ENCODE assay signal across 9 mouse cellular contexts in the genomic region with DNA sequence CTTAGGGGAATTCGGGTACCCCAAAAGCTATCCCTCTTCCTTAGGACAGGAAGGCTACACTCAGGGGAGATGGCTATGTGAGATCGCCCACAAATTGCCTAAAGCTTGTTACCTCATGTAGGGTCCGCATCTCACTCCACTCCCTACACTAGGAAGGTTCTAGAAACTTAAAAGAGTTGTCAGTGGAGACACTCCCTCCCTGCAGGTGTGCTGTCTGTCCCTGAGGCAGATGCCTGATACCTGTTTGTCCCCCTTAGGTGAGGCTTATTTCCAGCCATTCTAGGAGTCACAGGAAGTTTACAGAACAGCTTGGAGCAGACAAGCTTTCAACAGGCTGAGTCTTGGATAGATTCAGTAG. TPM values are rescaled to one million over a fixed set of nuclear protein-coding genes. Genes with fewer than 3 reads are reported as not detected.
A peak's percentile ranks its signal among the peaks of the same experiment; 100 is the strongest.
DNase-seq lines count a peak whose midpoint lies in the region; ATAC-seq lines count a peak whose summit lies in the region.
"Had no signal": no experiment of that assay in that cellular context is flagged by ENCODE, and none has a peak within 500 bp of the region (broad histone marks: within the 10 kb centered on the region; RNA-seq: fewer than 3 reads in every experiment).

No protein-coding gene starts in this region.

- intact Hi-C loops in heart, postnatal 36 days (cut with DNase I): no loop called here

- WGBS in heart, embryonic 12.5 days: 8% methylated on average over 3 of the region's 3 CpGs
- 15% methylated on average over 3 of the region's 3 CpGs for WGBS in hindbrain, embryonic 10.5 days
- 12% methylated on average over 3 of the region's 3 CpGs for whole genome bisulfite sequencing in midbrain, embryonic 10.5 days

- no peaks in the 10 kb centered on the region for H3K27me3 ChIP-seq in heart, embryonic 12.5 days (replicated peaks)
- H3K27me3 ChIP-seq in hindbrain, embryonic 10.5 days (ENCODE audit: insufficient read depth, poor library complexity, severe bottlenecking): no peaks in the 10 kb centered on the region
- H3K27me3 ChIP-seq in midbrain, embryonic 10.5 days (ENCODE audit: low read depth, poor library complexity, severe bottlenecking): no peaks in the 10 kb centered on the region

- ATAC-seq in heart, embryonic 12.5 days (ENCODE audit: insufficient number of reproducible peaks, low FRiP score): no peak

- peaks cover 6% of the 10 kb centered on the region; the same call in 1 of the 2 replicates for H3K36me3 ChIP-seq in heart, embryonic 12.5 days
- peaks cover 6% of the 10 kb centered on the region; the same call in 1 of the 2 replicates for H3K36me3 ChIP-seq in hindbrain, embryonic 10.5 days
- no peaks in the 10 kb centered on the region; the same call in 1 of the 2 replicates for H3K36me3 ChIP-seq in midbrain, embryonic 10.5 days

- H3K4me2 ChIP-seq in heart, embryonic 12.5 days: peak overlapping the region; percentile 84

- H3K9ac ChIP-seq in heart, embryonic 12.5 days: peak overlapping the region; percentile 95

- H3K4me1 ChIP-seq in heart, embryonic 12.5 days (replicated peaks): peaks cover 72% of the 10 kb centered on the region
- H3K4me1 ChIP-seq in brown adipose tissue, adult 24 weeks (ENCODE audit: control insufficient read depth, insufficient read depth, insufficient read length, low read length): peaks cover 14% of the 10 kb centered on the region
- H3K4me1 ChIP-seq in hindbrain, embryonic 10.5 days (replicated peaks): peaks cover 59% of the 10 kb centered on the region
- H3K4me1 ChIP-seq in midbrain, embryonic 10.5 days: peaks cover 49% of the 10 kb centered on the region

- DNase-seq in heart, postnatal 36 days: no peak
- no peak for DNase-seq in hindbrain, embryonic 10.5 days (ENCODE audit: low spot score)
- DNase-seq in midbrain, embryonic 10.5 days (ENCODE audit: low spot score): no peak
- DNase-seq in gastrocnemius, postnatal 25 days: no peak
- DNase-seq in natural killer cell, adult 2 months (ENCODE audit: low spot score in 2 of 2): no peak
- DNase-seq in ovary, postnatal 14 days (ENCODE audit: low spot score): no peak
- DNase-seq: thymus, adult 18-20 months had no signal

- peak overlapping the region; percentile 99 for H3K27ac ChIP-seq in heart, embryonic 12.5 days (ENCODE audit: poor library complexity, severe bottlenecking)
- H3K27ac ChIP-seq in brown adipose tissue, adult 24 weeks (replicated peaks; ENCODE audit: low read depth, low read length): peak overlapping the region; percentile 95
- H3K27ac ChIP-seq in hindbrain, embryonic 10.5 days: peak overlapping the region; percentile 93
- peak overlapping the region; percentile 92 for H3K27ac ChIP-seq in midbrain, embryonic 10.5 days (replicated peaks)

- H3K4me3 ChIP-seq in heart, embryonic 12.5 days: peak overlapping the region; percentile 76
- peak overlapping the region; percentile 75 for H3K4me3 ChIP-seq in brown adipose tissue, adult 24 weeks (ENCODE audit: insufficient read depth, low read depth, low read length)
- H3K4me3 ChIP-seq in hindbrain, embryonic 10.5 days: peak overlapping the region; percentile 61
- H3K4me3 ChIP-seq in midbrain, embryonic 10.5 days: peak overlapping the region; percentile 60

- no peaks in the 10 kb centered on the region for H3K9me3 ChIP-seq in heart, embryonic 12.5 days (replicated peaks)
- no peaks in the 10 kb centered on the region for H3K9me3 ChIP-seq in hindbrain, embryonic 10.5 days
- H3K9me3 ChIP-seq in midbrain, embryonic 10.5 days (replicated peaks): no peaks in the 10 kb centered on the region

RNA-seq across cellular contexts. Expression of a gene that starts 4.3 kb away (rescaled TPM):
- 1,393 and 1,408 TPM in 2 replicates for polyA plus RNA-seq in heart, embryonic 12.5 days (2016; fragmentation: Nextera tagmentation; extraction: Ambion mirVana)
- 100 to 1,000 TPM; 645 to 801 TPM for total RNA-seq in heart, postnatal 36 days (2021)
- polyA plus RNA-seq in brown adipose tissue, adult 24 weeks (2012; ENCODE audit: insufficient read depth, insufficient read length, missing spikeins): 730 and 804 TPM in 2 replicates
- 400 and 454 TPM in 2 replicates for polyA plus RNA-seq in hindbrain, embryonic 10.5 days (2016; fragmentation: Nextera tagmentation; extraction: Ambion mirVana)
- polyA plus RNA-seq in midbrain, embryonic 10.5 days (2016; fragmentation: Nextera tagmentation; extraction: Ambion mirVana): 333 and 416 TPM in 2 replicates
- total RNA-seq in gastrocnemius, postnatal 25 days (2021): 1,000 to 10,000 TPM in 1 of 2 experiments, 100 to 1,000 TPM in 1; 811 to 1,001 TPM

RNA-seq across cellular contexts. Expression of a gene that starts 42.4 kb away (rescaled TPM):
- polyA plus RNA-seq in heart, embryonic 12.5 days (2016; fragmentation: Nextera tagmentation; extraction: Ambion mirVana): 253 and 258 TPM in 2 replicates
- 100 to 1,000 TPM; 117 to 124 TPM for total RNA-seq in heart, postnatal 36 days (2021)
- 386 and 509 TPM in 2 replicates for polyA plus RNA-seq in brown adipose tissue, adult 24 weeks (2012; ENCODE audit: insufficient read depth, insufficient read length, missing spikeins)
- polyA plus RNA-seq in hindbrain, embryonic 10.5 days (2016; fragmentation: Nextera tagmentation; extraction: Ambion mirVana): 269 and 322 TPM in 2 replicates
- polyA plus RNA-seq in midbrain, embryonic 10.5 days (2016; fragmentation: Nextera tagmentation; extraction: Ambion mirVana): 229 and 231 TPM in 2 replicates
- 10 to 100 TPM; 51.8 to 60.6 TPM for total RNA-seq in gastrocnemius, postnatal 25 days (2021)

RNA-seq across cellular contexts. Expression of a gene that starts 50.8 kb away (rescaled TPM):
- polyA plus RNA-seq in heart, embryonic 12.5 days (2016; fragmentation: Nextera tagmentation; extraction: Ambion mirVana): 139 and 140 TPM in 2 replicates
- 10 to 100 TPM; 38.8 to 39.0 TPM for total RNA-seq in heart, postnatal 36 days (2021)
- 17.0 and 19.4 TPM in 2 replicates for polyA plus RNA-seq in brown adipose tissue, adult 24 weeks (2012; ENCODE audit: insufficient read depth, insufficient read length, missing spikeins)
- polyA plus RNA-seq in hindbrain, embryonic 10.5 days (2016; fragmentation: Nextera tagmentation; extraction: Ambion mirVana): 221 and 269 TPM in 2 replicates
- 258 and 281 TPM in 2 replicates for polyA plus RNA-seq in midbrain, embryonic 10.5 days (2016; fragmentation: Nextera tagmentation; extraction: Ambion mirVana)
- 10 to 100 TPM; 50.0 to 50.4 TPM for total RNA-seq in gastrocnemius, postnatal 25 days (2021)
